Mouse (Mus musculus): ENCODE data around the gene Hoxa11. TPM values are rescaled to one million over a fixed set of nuclear protein-coding genes. Genes with fewer than 3 reads are reported as not detected.
A peak's percentile ranks its signal among the peaks of the same experiment; 100 is the strongest.

The Hoxa11 gene
- polyA plus RNA-seq, 1 experiment from 2014 or later: not detected

DNA sequence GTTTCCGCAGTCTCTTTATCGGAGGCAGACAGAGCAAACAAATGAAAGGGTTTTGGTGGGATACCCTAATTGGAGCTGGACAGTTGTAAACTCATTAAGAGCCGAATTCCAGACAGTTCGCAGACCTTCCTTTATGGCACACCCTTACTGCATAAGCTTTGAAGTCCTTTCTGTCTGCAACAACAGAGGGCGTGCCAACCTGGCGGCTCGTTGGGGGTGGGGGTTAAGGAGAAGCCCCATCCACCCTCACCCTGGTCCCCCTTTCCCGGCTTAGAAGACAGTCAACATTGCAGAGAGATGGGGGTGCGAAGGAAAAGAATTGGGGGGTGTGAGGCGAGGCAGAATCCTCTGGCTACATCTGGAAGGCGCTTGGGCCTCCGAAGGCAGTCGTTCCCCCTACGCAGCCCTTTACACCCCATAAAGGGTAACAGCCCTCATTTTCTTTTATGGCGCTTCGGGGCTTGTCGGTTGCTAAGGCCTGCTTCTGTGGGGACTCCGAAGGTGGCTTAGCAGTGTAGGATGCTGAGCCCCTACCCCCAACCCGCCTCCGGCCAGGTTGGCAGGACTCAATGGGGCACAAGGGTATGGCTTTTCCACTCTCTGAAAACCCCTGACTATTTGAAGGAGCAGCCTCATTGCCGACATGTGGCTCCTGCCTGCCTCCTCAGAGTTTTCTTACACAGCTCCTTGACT is 23.5 kb downstream of the Hoxa11 start:
- peaks cover 5% of the 10 kb centered on the region; the same call in 1 of the 2 replicates for H3K4me1 ChIP-seq (ENCODE audit: insufficient read depth, low read depth, low read length)
- peaks cover 91% of the 10 kb centered on the region for H3K27me3 ChIP-seq (replicated peaks; ENCODE audit: insufficient read depth, low read length)
- peak overlapping the region; percentile 85 for H3K4me2 ChIP-seq (replicated peaks; ENCODE audit: low read depth, low read length)
- H3K9me3 ChIP-seq (ENCODE audit: low read length): no peaks in the 10 kb centered on the region
- H3K9ac ChIP-seq (replicated peaks; ENCODE audit: low read depth): no peak overlapping the region
- 0 out of 2 replicates have a peak, but pooled peaks have one; percentile 6 for ATAC-seq
- H3K27ac ChIP-seq (ENCODE audit: low read length): no peak overlapping the region
- H3K4me3 ChIP-seq (ENCODE audit: low read depth, low read length): peak overlapping the region; percentile 52; the same call in 1 of the 2 replicates
- H3K36me3 ChIP-seq (ENCODE audit: insufficient read depth, low read length): no peaks in the 10 kb centered on the region
- WGBS: 37% methylated on average over 21 of the region's 21 CpGs
- DNase-seq (ENCODE audit: low spot score): no peak
- no peak for TF ChIP-seq CTCF (IDR thresholded peaks at IDR 0.05)

DNA sequence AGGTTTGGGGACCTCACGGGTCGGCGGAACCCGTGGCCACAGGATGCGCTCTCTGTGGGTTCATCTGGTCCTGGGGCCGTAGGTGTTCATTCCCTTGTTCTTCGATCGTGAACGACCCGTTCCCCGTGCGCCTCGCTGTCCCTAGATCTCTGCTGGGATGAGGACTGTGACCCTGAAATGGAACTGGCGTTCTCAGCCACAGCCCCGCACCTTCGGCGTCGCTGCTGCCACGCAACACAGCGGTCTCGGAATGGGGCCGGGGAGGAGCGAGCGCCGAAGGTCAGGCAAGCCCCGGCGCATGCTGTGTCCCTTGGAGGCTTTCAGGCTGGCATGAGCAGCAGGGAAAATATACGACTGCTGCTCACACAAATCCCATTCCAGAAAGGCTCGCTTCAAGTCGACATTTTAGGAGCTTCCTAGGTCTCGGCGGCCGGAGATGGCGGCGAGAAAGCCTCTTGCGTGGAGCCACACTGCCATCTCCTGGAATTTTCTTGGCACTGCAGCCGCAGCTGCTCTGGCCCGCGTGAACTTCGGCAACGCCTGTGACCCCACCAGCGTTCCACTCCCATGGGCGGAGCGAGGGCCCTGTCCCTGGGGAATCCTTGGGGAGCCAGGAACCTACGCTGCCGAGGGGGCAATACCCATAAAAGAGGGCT is 24.1 kb downstream of the Hoxa11 start, which contains the start of gene Hoxa7:
Hoxa7 (minus strand) TSS at position 518 of the 656 bp plus-strand sequence.
- peak within 1 kb of the TSS; percentile 85 for H3K4me2 ChIP-seq (replicated peaks; ENCODE audit: low read depth, low read length)
- H3K9ac ChIP-seq (replicated peaks; ENCODE audit: low read depth): peak within 1 kb of the TSS; percentile 47; the same call in 1 of the 2 replicates
- peaks cover 90% of the 10 kb centered on the region for H3K27me3 ChIP-seq (replicated peaks; ENCODE audit: insufficient read depth, low read length)
- H3K4me3 ChIP-seq (ENCODE audit: low read depth, low read length): peak within 1 kb of the TSS; percentile 52
- peak; percentile 80 for ATAC-seq
- DNase-seq (ENCODE audit: low spot score): peak; percentile 89
- no peak for TF ChIP-seq EP300 (IDR thresholded peaks at IDR 0.05)
- peak; percentile 97 for TF ChIP-seq CTCF (IDR thresholded peaks at IDR 0.05)
- H3K4me1 ChIP-seq (ENCODE audit: insufficient read depth, low read depth, low read length): peaks cover 10% of the 10 kb centered on the region
- WGBS: 2% methylated on average over 46 of the region's 46 CpGs
- H3K36me3 ChIP-seq (ENCODE audit: insufficient read depth, low read length): no peaks in the 10 kb centered on the region
- H3K27ac ChIP-seq (ENCODE audit: low read length): no peak within 1 kb of the TSS
- H3K9me3 ChIP-seq (ENCODE audit: low read length): no peaks in the 10 kb centered on the region

- H3K27ac ChIP-seq (ENCODE audit: low read length): no peak overlapping the region
- DNase-seq (ENCODE audit: low spot score) (no peak), ATAC-seq (no peak)
- H3K9me3 ChIP-seq (ENCODE audit: low read length): no peaks in the 10 kb centered on the region
- H3K27me3 ChIP-seq (replicated peaks; ENCODE audit: insufficient read depth, low read length): peaks cover 90% of the 10 kb centered on the region
- TF ChIP-seq EP300 (IDR thresholded peaks at IDR 0.05): no peak
- TF ChIP-seq CTCF (IDR thresholded peaks at IDR 0.05): no peak
- H3K9ac ChIP-seq (replicated peaks; ENCODE audit: low read depth): no peak overlapping the region
- H3K36me3 ChIP-seq (ENCODE audit: insufficient read depth, low read length): no peaks in the 10 kb centered on the region
- peaks cover 10% of the 10 kb centered on the region for H3K4me1 ChIP-seq (ENCODE audit: insufficient read depth, low read depth, low read length)
- peak overlapping the region; percentile 52 for H3K4me3 ChIP-seq (ENCODE audit: low read depth, low read length)
- H3K4me2 ChIP-seq (replicated peaks; ENCODE audit: low read depth, low read length): peak overlapping the region; percentile 85
- WGBS: 31% methylated on average over 12 of the region's 12 CpGs
These were observed 24.7 kb downstream of the Hoxa11 start for GRCm38 (mm10) chr6:52220865-52221310.

GRCm38 (mm10) chr6:52220003-52220864 is 25.4 kb downstream of the Hoxa11 start:
- H3K36me3 ChIP-seq (ENCODE audit: insufficient read depth, low read length): no peaks in the 10 kb centered on the region
- H3K27ac ChIP-seq (ENCODE audit: low read length): no peak overlapping the region
- no peak overlapping the region for H3K4me3 ChIP-seq (ENCODE audit: low read depth, low read length)
- peaks cover 10% of the 10 kb centered on the region for H3K4me1 ChIP-seq (ENCODE audit: insufficient read depth, low read depth, low read length)
- no peaks in the 10 kb centered on the region for H3K9me3 ChIP-seq (ENCODE audit: low read length)
- ATAC-seq: no peak
- no peak overlapping the region for H3K4me2 ChIP-seq (replicated peaks; ENCODE audit: low read depth, low read length)
- H3K9ac ChIP-seq (replicated peaks; ENCODE audit: low read depth): no peak overlapping the region
- WGBS: 52% methylated on average over 32 of the region's 32 CpGs
- no peak for DNase-seq (ENCODE audit: low spot score)
- peaks cover 90% of the 10 kb centered on the region for H3K27me3 ChIP-seq (replicated peaks; ENCODE audit: insufficient read depth, low read length)
- TF ChIP-seq EP300 (IDR thresholded peaks at IDR 0.05) (no peak), CTCF (IDR thresholded peaks at IDR 0.05) (no peak)

GRCm38 (mm10) chr6:52219234-52219942 is 26.2 kb downstream of the Hoxa11 start:
- H3K9me3 ChIP-seq (ENCODE audit: low read length): no peaks in the 10 kb centered on the region
- H3K4me1 ChIP-seq (ENCODE audit: insufficient read depth, low read depth, low read length): peaks cover 10% of the 10 kb centered on the region
- H3K4me2 ChIP-seq (replicated peaks; ENCODE audit: low read depth, low read length): no peak overlapping the region
- H3K27ac ChIP-seq (ENCODE audit: low read length): no peak overlapping the region
- ATAC-seq: no peak
- TF ChIP-seq EP300 (IDR thresholded peaks at IDR 0.05) (no peak), CTCF (IDR thresholded peaks at IDR 0.05) (no peak)
- H3K4me3 ChIP-seq (ENCODE audit: low read depth, low read length): no peak overlapping the region
- H3K36me3 ChIP-seq (ENCODE audit: insufficient read depth, low read length): no peaks in the 10 kb centered on the region
- H3K27me3 ChIP-seq (replicated peaks; ENCODE audit: insufficient read depth, low read length): peaks cover 90% of the 10 kb centered on the region
- DNase-seq (ENCODE audit: low spot score): no peak
- no peak overlapping the region for H3K9ac ChIP-seq (replicated peaks; ENCODE audit: low read depth)
- WGBS: 62% methylated on average over 9 of the region's 9 CpGs
